Mouse (Mus musculus) retina, postnatal 7 days (tissue): ENCODE data around the gene Eif3g.

Experiments
- DNase-seq: peaks from one replicate; pipeline ENCODE4 v3.0.0-alpha.2; 2012; ENCODE audit warnings: low read depth, low spot score

Eif3g gene

DNA sequence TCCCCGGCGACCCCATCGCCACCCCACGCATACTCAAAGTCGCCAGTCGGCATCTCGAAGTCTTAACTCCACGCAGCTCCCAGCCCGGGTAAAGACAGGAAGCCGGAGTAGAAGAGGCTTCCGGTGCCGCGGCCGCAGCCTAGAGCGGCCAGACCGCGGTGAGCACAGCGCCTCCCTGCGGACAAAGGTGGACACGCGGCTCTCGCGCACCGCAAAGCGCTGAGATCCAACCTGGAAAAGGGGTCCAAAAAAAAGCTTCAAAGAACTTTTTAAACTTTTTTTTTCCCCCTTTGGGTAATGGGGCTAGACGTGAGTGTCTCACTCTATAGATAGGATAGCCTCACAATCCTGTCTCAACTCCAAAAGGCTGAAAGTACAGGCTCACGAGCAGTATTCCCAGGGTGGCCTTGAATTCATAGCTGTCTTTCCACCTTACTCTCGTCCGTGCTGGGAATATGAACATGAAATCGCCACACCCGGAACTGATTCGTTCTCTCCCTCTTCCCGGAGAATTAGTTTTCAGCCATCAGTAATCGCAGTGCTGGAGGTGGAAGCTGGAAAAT, at the start of gene Eif3g:
TSS of gene Eif3g (minus strand) at position 113 of the 563 bp plus-strand sequence.
- DNase-seq = peak; percentile 79

DNA sequence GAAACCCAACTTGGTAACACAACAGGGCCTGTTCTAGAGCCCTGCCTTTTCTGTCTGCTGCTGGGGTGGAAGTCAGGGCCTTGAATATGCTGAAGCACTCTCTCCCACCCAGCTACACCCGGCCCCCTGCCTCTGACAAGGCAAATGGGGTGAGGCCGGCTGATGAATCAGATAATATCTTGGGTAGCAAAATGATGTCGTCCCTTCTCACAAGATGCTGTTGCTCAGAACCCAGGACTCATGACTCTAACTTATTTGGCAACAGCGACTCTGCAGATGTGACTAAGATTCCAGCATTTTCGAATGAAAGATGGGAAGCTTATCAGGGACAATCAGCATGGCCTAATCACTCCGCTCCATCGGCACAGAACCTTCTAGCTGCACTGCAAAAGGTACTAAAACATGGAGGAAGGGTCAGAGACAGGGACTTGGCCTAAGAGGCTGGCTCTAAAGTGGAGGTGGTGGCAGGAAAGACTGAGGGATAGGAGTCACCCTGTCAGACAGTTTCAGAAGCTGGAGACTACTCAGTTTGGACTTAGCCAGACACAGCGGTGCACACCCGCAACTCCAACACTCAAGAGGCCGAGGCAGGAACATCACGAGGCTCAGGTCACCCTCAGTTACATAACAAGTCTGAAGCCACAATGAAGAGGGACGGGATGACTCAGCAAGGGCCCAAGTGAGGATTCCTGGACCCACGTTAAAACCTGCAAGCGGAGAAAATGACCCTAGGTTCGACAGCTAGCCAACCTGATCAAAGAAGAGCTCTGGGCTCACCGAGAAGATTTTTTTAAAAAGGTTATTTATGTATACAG, 47.9 kb upstream of the Eif3g start:
- no peak for DNase-seq

DNA sequence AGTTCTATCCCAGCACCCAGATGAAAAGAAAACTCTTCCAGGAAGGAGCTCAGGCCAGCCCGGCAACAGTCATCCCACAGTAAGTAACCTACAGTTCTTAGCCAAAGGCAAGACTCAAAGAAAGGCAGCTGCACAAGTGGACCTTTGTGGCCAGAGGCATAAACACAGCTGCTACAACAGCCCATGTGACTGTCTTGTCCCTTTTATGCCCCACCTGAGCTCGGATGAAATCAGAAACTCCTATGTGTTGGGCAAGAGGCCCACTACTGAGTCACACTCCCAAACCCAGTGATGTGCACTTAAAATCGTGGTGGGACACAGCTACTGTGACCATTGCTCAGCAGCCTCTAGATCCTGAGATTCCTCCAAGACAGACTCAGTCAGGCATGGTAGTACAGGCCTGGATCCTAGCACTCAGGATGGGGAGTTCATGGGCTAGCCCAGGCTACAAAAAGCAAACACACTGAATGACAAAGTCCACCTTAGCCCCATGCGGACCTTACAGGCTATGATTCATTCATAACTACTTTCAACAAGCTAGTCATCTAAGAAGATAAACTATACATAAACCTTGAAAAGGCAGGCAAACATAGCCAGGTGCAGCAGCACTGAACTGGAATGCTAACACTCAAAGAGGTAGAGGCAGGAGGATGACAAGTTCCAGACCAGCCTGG, 46.4 kb upstream of the Eif3g start:
- DNase-seq = no peak

DNA sequence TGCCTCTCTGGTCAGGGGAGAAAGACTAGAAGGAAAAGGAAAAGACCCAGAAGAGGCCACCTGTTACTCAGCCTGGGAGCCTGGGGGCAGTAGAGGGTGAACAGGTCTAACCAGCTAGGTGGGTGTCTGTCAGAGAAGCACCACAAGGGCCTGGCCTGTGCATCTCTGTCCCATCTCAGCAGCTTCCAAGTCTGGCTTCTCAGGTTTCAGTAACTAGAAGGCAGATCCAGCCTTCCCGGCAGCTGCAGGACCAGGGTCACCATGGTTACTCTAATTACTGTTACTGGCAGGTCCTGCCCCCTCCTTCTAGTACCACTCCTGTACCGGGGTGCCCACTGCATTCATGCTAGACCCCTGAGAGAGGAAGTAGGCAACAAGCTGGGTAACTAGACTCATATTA, 45.5 kb upstream of the Eif3g start:
- DNase-seq = no peak

DNA sequence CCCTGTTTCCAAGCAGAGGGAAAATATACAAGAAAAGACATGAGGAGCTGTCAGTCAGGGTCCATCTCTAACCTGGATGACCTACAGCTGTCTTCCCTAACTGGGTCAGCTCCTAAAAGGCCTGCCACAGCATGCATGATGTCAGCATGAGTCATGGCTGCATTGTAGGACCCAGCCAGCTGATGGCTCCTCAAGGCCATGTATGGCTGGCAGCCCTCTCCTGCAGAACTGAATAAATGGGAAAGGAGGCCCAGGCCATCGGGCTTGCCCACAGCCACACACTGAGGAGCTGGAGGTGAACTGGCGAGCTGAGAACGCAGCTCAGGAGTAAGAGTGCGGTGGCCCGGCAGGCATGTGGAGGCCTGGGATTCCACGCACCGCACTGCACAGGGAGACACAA, 45.0 kb upstream of the Eif3g start:
- no peak for DNase-seq

DNA sequence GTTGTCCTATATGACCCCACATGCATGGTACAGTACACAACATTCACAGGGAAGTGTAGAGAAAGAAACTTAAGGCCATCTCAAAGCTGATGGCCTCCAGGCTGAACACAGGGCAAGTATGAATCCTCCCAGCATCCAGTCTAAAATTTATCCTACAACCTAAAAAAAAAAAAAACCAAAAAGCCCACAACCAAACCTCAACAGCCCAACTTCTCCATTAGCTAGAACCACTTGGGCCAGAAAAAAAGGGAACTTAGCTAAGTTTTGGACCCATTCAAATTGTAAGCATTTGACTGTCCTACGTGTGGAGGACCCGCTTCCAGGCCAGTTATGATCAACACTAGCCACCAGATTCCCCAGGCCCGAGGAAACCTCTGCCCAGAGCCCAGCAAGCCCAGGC, 24.8 kb upstream of the Eif3g start:
- DNase-seq = no peak

DNA sequence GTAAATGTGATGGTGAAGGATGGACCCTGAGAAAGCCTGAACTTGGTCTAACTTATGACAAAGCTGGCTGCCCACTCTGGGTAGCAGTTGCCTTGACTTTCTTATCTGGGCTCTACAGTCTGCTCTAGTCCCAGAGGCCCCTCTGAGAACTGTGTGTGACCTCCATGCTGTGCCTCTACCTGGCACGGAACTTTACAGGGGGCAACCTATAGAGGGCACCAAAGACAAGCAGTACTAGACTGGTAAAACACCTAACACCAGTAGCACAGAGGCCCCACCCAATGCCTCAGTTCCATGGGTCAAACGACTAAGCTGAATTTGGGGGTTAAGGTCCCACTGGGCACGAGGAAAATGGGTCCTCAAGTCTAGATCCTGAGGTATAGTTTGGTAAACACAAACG, 17.7 kb upstream of the Eif3g start:
- DNase-seq = no peak

DNA sequence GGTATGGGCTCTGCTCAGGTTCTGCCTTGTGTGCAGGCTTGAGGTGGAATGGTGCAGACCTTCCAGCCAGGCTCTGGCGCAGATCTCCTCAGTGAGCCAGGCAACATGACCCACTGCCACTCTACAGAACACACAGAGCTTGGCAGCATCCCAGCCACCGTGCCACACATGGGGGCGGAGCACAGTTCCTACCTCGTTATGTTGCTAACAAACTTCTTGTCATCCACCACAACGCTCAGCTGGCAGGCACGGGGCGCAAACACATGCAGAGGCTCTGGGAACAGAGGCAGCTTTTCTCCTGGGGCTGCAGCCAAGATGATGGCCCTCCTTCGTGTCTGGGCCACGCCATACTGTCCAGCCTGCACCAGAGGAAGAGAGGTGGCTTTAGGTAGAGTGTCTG, 11.5 kb upstream of the Eif3g start:
- DNase-seq = no peak

DNA sequence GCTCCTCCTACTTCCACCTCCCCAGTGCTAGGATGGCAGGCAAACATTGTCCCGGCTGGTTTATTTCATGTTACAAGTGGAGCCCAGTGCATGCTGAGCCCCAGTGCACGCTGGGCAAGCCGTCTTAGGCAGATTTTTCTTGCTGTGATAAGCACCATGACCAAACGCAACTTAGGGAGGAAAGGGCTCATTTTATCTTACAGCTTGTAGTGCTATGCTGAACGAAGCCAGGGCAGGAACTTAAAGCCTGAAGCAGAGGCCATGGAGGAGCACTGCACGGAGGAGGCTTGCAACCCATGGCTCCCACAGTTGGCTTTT, 3.7 kb upstream of the Eif3g start:
- no peak for DNase-seq

DNA sequence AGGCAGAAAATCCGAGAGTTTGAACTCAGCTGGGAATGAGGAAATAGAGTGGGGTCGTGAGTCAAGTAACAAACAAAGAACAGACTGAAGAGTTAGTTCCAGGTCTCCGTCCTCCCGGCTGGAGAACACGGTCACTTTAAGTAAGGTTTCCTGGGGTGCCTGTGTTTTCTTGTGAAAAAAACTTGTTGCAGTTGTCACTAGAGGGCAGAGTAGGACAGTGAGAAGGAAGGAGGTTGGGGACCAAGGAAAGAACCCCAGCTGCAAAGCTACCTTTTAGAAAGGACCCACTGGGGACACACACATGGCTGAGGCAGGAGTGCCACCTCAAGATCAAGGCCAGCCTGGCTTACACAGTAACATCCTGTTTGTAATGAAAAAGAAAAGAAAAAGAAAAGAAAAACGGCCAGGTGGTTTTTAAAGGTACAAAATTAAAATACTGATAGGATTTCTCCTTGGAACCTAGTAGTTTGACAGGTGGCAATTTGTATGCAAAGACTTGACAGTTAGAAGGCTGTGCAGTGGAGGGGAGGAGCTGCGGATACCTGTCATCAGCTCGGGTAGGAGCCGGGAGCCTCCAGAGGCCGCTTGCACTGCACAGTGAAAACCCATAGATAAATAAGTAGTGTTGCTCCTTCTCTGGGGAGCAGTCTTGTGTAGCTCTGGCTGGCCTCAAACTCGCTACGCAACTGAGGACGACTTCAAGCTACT, 3.2 kb upstream of the Eif3g start:
- DNase-seq = peak; percentile 33

DNA sequence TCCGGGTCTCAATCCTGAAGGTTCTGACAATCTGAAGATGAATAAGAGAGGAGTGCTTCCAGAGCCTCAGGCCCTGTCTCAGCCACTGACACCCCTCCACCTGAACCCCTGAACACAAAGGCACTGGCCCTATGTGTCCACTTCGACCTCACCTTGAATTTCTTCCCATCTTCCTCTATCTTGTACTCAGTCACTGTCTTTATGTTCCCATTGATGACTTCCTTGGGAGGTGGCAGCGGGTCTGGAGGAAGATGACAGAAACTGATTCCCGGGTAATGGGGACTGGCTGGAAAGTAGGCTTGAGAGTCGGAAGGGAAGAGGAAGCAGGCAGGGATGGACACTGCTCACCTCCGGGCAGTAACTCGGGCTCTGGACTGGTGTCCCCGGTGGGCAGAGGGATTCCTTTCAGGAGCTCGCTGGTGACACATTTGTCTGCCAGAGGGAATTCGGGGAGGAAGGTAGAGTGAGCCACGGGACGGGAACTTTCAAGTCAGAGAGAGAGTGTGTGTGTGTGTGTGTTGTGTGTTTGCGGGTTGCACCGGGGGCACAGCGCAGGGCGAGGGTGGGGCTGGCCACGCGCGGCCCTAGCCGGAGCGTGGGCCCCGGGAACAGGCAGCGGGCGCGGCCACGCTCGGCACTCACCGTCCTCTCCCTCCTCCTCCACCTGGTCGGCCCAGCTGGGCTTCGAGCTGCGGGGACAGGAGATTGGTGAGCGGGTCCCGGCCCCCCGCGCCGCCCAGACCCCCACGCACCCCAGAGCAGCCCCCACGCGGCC, 500 bp downstream of the Eif3g start:
- no peak for DNase-seq

DNA sequence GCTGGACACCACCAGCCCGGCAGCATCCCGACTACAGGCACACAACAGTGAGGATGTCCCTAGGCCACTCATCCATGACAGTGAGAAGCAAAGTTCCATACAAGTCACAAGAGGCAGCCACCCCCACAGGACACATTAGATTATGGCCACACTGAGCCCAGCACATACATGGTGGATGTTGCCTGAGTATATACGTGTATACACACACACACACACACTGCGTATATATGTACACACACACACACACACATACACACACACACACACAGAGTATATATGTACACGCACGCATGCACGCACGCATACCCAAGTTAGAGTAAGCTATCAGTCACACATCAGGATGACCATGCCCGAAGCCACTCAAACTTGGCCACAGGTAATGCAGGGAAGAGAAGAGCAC, 3.0 kb downstream of the Eif3g start:
- no peak for DNase-seq

DNA sequence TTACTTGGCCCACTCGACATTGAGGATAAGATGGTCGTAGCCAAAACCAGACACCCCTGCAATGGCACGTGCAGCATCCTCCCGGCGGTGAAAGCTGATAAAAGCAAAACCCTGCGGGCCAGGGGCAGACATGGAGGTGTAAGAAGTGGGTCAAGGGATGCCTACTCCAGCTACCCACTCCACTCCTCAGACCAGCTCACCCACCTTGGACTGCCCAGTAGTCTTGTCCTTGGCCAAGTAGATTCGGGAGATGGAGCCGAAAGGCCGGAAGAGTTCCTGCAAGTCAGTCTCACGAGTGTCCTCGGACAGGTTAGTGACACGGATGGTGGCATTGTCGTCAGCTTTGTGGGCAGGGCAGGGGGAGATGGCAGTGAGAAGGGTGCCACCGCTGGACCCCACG, 3.8 kb downstream of the Eif3g start:
- DNase-seq = no peak

DNA sequence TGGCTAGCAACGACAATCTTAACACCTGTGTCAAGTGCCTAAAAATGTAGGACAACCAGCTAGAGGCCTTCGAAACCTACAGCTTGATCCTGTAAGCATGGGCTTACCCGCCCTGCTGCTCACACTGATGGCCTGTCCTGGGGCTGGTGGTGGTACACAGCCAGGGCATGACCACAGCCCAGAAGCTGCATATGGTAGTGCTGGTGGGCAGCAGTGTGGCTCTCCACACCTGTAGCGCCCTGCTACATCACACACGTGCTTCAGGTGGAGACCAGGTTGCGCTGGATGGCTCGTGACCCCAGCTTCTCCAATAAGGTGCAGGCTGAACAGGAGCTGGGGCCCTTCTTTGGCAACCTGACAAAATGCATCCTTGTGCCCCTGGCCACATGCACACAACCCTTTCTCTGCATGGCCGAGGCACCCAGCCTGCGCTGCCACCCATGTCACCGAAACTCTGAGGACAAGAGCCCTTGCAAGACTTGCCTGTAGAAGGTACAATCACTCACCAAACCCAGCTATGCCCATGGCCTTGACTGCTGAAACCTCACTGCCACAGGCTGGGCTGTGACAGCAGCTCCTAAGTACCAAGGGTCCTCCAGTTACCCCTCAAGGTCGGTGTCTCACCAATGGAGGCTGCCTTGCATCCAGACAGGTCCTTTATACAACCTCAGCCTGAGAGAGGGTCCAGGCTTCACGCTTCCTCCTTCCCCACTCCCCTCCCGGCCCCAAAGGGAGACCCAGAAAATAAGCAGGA, 4.7 kb downstream of the Eif3g start:
- no peak for DNase-seq

DNA sequence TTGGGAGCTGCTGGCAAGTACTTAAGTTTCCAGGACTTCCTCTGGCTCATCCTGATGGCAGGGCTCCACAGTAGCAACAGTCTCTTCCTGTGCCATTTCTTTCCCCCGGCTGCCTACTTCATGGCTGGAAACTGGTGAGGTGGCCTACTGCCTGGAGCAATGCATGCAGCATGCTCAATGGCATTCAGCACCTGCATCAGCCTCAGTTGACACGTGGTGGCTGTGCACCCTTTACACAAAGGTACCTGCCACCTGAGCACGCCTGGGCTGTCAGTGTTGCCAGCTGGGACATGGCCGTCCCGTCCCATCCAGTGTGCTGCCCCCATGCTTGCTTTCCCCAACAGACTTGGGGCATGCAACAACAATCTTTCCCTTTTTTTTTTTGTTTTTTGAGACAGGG, 5.4 kb downstream of the Eif3g start:
- no peak for DNase-seq

DNA sequence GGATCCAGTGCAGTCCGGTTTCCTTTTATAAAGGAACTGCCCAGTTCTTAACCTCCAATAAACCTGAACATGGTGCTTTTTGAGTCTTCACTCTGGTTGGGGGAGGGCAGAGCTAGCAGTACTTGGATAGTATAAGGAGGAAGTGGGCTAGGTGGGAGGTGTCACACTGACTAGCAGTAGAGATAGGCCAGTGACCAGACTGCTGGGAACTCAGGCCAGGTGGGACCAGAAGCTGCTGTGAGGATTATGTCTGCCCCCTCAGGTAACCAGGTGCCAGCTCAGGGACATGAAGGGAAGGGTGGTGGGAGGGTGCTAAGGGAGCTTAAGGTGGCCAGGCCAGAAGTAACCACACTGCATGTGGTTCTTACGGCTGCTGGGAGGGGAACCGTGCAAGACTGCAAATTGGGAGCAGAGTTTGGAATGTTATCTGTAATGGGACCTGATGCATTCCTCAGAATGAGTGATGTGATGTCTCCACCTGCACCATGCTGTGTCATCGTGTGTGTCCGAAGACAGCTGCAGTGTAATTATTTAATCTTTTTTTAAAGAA, 6.2 kb downstream of the Eif3g start:
- no peak for DNase-seq

DNA sequence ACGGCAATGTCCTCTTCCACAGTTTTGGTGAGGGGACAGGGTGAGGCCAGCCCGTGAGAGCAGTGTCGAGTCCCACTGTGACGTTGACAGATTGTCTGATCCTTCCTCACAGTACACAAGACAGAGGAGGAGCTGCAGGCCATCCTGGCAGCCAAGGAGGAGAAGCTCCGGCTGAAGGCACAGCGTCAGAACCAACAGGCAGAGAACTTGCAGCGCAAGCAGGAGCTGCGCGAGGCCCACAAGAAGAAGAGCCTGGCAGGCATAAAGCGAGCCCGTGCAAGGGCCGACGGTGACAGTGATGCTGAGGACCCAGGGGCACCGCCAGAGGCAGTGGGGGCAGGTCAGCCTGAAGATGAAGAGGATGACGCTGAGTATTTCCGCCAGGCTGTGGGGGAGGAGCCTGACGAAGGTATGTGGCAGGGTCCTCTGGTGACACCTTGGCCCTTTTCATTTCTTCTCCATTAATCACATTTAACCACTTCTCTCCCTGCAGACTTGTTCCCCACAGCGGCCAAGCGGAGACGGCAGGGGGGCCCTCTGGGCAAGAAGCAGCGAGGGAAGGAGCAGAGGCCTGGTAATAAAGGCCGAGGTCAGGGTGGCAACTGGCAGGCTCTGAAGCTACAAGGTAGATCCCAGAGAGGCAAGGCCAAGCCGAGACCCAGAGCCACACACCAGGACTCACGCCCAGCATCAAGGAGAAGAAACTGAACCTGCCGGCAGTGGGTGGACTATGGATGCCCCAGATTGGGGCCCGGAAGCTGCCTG, 6.9 kb downstream of the Eif3g start:
- DNase-seq = no peak

DNA sequence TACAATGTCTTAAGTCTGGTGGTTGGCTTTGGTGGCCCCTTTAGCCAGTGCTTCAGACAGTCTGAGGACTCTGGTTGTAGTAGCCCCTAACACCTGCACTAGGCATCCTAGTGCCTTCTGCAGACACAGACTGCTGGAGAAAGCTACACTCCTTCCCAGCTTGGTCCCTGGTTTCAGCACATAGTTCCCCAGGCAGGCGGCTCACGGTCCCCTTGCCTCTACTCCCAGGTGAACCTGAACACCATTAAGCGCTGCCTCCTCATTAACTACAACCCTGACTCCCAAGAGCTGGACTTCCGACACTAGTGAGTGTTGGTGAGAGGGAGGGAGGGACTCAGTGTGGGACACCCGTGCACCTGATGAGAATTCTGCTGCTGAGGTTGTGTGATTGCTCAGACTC, 8.0 kb downstream of the Eif3g start:
- no peak for DNase-seq

DNA sequence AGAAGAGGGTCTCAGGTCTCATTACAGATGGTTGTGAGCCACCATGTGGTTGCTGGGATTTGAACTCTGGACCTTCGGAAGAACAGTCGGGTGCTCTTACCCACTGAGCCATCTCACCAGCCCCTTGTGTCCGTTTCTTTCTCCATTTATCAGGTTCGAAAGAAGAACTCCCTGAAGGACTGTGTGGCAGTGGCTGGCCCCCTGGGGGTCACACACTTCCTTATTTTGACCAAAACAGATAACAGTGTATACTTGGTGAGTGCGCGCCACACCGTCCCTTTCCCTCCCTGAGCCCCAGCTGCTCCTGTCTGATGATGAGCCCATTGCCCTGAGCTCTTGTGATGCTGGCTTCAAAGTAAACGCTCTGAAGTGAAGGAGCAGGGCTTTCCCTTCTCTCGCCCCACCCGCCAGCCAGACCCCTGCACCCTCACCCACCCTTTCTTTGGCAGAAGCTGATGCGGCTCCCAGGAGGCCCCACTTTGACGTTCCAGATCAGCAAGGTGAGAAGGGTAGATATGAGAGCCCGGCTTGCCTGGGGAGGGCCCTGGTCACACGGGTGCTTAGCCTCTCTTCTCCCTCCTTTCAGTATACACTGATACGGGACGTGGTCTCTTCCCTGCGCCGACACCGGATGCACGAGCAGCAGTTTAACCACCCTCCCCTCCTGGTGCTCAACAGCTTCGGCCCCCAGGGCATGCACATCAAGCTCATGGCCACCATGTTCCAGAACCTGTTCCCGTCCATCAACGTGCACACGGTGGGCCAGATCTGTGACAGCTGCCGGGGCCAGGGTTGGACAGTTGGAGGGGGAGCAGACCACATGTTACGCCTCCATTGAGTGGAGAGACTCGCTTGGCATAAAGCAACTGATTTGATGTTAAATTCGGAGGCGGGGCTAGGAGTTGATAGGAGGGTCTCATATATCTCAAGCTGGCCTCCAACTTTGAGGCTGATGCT, 9.0 kb downstream of the Eif3g start:
- DNase-seq = no peak
